Mouse (Mus musculus): ENCODE measurements around the gene Atf7ip2. TPM values are rescaled to one million over a fixed set of nuclear protein-coding genes. Genes with fewer than 3 reads are reported as not detected.
"Not testable (repeated sequence)": the region's sequence is repeated elsewhere in the genome, so short reads cannot be mapped to it uniquely, and the experiment has no call there.

Atf7ip2 gene
- under 1 TPM; 0.66 to 0.95 TPM for total RNA-seq (2021)
- polyA plus RNA-seq (2012; rRNA removed): 0.03 TPM in 1 of 2 replicates, not detected in the other
- long read RNA-seq: 0 reads

DNA sequence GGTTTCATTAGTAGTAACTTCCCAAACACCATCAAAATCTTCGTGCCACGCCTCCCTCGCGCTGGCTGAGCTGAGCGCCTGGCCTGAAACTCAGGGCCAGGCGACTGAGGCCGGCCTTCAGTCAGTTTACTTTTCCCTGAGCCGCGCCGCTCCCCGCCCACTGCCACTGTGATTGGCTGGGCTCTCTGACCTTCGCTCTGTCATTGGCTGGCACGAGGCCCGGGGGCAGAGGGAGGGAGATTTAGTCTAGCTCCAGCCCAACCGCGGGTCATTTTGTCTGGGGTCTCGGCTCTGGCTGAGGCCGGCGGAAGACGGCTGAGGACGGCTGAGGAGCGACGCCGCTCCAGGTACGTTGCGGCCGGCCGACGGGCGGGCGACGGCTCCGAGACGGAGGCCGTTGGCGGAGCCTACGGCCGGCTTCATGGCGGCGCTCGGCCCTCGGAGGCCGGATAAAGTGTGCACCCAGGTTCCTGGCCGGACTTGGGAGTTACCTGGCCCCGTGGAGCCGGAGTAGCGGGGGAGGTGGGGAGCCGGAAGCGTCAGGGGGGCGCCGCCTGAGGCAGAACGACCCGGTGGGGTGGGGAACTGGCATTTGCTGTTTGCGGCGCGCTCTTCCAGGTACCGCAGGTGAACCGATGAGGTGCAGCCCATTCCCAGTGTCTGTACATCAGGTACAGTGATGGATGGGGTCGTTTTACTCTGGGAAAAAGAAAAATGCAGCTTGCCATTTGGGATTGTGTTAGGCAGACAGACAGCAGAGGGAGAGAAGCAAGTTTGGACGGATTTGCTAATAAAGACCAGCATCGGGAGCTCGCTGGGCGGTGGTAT lies at the start of gene Atf7ip2:
Gene Atf7ip2, plus strand, starts transcription at position 34 of the 828 bp plus-strand sequence.
- DNase-seq: peak; percentile 95

DNA sequence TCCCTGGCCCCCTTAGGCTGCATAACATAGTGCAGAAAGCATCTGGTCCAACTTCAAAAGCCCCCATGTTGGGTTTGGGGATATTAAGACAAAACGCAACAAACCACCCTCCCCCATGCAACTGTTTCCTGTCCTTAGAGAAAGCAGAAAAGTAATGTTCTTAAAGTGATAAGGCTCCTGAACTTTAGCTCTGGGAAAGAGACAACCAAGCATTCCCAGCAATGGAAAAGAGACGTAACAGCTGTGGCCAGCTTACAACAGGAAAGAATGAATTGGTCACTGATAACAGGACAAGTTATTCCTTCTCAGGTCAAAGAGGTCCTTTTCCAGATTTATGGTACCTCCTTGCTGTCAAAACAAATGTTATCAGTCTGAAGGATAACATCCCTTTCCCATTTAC lies 49.3 kb upstream of the Atf7ip2 start:
- DNase-seq: no peak

DNA sequence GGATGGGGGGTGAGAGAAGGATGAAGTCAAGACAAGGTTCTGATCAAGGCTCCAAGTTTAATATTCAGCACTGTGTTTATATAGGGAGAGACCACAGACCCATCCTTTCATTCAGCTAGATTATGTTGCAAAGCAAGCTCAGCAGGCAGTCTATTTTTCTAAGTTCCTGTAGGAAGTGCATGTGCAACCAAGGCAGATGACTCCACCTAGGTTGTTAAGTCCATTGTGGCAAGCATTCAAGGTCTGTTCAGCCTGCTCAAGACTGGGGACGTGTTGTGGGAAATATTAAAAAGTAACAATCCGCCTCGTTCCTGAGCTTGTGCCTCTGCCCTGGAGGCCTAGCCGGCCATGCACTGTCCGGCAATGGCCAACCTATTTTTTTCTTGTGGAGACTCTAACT lies 45.1 kb upstream of the Atf7ip2 start:
- DNase-seq: no peak

DNA sequence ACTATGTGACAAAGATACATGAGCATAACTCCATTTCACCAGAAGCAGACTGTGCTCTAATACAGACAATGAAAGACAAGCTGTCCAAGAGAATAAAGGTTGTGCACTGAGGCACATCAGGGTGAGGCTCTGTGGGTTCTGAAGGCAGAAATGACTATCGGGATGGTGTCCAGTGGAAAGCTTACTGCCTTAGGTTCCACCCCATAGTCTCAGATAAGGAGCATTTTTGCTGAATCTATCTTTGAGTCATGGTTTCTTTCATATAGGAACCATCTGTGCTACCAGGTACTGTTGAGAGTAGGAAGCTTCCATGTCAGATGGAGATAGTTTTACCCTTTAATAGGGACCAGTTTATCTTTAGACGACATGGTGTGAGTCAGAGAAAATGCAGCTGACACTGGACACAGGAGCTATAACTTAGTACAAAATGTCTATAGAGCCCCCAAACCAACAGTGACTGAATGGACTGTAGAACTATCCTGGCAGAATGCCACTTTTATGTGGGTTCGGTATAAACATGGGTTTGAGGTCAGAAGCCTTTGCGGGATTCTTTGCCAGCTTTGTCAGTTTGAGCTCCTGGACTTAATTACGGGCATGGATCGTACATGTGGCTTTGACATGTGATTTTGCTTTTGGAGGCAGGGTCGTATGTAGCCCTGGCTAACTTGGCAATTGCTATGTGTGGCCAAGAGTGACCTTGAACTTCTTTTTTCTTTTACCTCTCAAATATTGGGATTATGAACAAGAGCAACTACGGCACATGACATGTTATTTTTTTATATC lies 23.2 kb upstream of the Atf7ip2 start:
- DNase-seq: no peak

DNA sequence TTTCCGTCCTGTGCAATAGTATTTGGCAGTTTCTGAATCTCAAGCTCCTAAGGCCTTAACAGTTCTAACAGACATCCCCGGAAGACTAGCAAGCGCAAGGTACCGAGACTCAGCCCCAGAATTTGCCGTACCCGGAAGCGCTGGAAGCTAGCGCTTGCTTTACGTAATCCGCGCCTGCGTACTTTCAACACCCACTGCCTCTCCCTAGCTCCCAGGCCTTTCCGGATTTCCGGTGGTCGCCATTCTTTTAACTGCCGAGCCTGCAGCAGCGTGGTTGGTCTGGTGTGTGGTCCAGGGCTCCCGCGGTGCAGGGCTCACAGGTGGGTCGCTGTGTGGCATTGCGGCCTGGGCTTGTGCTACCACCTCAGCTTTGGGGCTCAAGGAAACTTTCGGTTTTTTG lies 22.5 kb upstream of the Atf7ip2 start, which contains the start of gene Rpl39l:
Gene Rpl39l, plus strand, starts transcription at position 222 of the 400 bp plus-strand sequence.
- DNase-seq: no peak

DNA sequence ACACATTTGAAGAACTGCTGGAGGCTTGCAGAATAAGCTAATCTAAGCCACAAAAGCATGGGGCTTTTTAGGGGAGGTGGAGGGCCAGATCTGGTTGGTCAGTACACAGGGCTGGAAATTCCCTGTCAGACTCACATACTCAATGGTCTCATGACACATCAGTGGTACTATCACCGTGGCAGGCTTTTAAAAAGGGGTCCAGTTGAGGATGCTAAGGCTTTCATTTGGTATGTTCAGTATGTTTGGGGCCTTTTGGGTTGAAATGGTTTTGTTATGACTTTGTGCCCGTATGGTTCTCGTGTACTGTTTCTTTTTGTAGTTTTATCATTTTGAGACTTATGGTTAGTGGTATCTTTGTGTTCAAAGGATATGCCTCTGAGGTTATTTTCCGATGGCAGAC lies 21.2 kb upstream of the Atf7ip2 start:
- no peak for DNase-seq

DNA sequence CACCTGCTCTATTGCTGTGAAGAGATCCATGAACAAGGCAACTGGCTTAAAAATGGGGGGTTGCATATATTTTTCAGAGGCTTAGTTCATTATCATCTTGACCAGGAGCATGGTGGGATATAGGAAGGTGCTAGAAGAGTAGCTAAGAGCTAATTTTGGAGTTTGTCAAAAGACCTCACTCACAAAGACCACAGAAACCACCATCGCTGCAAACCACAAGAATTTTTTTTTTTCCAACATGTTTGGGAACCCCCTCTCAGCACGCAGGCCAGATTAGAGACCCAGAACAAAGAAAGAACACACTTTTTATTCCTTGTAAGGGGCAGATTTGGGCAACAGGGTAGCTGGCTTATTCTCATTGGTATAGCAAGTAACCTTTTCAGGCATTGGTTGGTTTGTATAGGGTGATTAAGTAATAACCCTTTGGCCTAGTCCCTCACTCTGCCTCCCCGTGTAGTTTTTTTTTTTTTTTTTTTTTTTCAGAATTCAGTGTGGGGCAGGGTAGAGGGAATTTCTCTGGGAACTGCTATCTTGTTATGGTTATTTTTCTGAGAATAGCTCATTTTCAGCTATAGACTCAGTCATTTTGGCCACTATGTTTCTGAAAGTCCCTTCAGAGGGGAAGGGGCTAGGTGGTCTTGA lies 20.2 kb upstream of the Atf7ip2 start:
- no peak for DNase-seq

DNA sequence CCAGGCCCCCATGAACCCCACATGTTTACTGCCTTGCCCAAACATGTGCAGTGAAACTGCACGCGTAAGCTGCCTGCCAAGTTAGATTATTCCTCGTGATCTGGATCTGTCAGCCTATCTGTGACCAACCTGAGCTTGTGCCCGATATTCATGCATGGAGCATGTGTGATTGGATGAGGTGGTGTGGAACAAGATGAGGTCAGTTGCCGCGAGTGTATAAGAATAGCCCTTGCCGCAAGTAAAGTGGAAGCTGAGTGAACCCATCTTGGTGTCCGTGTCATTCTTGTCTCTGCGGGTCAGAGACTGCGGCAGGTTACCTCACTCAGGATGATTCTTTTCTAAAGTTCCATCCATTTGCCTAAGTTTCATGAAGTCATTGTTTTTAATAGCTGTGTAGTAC lies 5.1 kb upstream of the Atf7ip2 start:
- DNase-seq: not testable (repeated sequence)

DNA sequence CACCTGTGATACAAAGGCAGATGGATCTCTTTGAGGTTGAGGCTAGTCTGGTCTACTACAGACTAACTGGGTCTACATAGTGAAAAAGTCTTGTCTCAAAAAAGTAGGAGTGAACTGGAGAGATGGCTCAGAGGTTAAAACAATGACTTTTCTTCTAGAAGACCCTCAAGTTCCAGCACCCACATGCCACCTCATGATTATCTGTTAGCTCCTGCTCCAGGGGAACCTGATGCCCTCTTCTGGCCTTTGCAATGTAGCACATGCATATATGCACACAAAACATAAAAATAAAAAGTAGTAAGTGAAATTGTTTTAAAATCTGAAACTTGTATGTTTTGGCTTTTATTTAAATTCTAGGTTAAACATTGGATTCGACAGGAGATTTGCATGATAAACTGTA lies 16.3 kb downstream of the Atf7ip2 start:
- DNase-seq: no peak

DNA sequence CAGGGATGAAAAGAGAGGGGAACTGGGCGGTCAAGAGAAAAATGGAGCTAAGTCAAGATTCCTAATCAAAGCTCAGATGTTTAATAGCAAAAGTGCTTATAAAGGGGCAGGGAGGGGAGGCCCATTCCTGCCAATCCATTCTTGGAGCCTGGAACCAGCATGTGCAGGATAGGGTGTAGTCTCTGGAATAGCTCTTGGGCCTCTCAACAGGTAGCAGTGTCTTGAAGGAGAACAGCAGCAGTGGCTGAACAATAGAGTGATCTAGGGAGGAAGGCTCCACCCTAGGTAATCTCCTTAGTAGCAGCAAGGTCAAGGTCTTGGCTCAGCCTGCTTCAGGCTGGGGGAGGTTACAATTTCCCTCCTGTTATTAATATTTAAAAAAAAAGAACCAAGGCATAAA lies 23.9 kb downstream of the Atf7ip2 start:
- DNase-seq: not testable (repeated sequence)

DNA sequence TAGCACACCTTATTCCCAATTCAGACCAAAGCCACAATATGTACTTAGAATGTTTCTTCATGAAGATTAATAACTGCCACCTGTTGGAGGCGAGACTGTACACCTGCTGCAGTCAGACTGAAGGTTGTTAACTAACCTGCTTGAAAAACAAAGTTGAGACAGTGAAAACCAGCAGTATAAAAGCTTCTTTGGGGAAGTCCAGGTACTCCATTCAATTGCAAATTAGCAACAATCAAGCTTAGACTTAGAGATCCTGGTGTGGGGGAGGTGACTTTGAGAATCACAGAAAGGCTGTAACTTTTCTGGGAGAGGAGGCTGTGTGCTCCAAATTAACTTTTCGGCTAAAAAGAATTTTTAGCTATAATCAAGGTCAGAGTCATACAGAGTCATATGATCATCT lies 24.5 kb downstream of the Atf7ip2 start:
- DNase-seq: not testable (repeated sequence)

DNA sequence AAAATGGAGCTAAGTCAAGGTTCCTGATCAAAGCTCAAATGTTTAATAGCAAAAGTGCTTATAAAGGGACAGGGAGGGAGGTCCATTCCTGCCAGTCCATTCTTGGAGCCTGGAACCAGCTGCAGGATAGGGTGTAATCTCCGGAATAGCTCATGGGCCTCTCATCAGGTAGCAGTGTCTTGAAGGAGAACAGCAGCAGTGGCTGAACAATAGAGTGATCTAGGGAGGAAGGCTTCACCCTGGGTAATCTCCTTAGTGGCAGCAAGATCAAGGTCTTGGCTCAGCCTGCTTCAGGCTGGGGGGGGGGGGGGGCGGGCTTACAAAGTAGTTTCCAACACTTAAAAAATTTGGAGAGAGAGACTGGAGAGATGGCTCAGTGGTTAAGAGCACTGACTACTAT lies 34.8 kb downstream of the Atf7ip2 start:
- no peak for DNase-seq

DNA sequence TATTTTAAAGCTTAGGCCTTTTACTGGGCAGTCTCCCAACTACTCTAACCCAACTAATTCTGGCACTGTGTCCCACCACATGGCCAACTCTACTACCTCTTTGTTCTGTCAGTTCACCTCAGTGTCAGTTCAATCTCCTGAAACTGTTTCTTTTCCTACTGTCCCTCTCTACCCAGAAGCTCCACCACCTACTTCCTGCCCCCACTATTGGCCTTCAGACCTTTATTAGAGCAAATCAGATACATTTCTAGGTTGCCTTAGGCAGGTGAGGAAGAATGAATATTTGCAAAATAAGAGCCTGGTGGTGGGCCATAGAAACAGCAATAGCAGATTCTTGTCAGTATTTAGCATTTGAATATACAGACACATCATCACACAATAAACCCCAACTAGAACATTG lies 44.1 kb downstream of the Atf7ip2 start:
- DNase-seq: no peak

DNA sequence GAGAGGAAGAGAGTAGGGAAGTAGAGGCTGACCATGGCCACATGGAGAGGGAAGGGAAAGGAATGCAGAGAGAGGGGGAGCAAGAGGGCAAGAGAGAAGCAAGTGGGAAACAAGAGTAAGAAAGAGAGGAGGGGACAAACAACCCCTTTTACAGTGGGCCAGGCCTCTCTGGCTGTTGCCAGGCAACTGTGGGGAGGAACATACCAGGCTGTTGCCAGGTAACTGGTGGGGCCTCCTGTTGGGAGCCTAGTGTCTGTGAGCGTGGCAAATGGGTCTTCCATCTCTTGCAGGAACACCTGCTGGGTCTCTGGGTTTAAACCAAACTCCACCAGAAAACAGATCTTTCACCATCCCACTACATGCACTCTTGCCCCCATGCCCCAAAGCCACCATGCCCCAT lies 61.5 kb downstream of the Atf7ip2 start:
- no peak for DNase-seq

DNA sequence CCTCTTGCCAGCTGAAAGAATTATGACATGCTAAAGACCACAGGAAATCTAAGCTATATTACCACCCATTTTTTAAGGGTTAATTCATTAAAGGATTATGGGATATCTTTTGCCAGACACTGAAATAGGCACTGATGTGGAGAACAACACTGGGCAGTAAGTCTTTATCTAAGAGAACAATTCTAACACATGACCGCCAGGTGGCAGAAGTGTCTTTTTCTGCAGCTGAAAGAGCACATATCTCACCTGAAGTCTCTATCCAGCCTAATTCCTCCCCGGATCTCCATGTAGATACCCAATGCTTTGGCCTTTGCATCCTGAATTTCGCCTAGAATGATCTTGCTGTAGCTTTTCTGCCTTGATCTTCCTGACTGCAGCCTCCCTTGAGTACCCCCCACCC lies 79.7 kb downstream of the Atf7ip2 start:
- DNase-seq: peak; percentile 27

DNA sequence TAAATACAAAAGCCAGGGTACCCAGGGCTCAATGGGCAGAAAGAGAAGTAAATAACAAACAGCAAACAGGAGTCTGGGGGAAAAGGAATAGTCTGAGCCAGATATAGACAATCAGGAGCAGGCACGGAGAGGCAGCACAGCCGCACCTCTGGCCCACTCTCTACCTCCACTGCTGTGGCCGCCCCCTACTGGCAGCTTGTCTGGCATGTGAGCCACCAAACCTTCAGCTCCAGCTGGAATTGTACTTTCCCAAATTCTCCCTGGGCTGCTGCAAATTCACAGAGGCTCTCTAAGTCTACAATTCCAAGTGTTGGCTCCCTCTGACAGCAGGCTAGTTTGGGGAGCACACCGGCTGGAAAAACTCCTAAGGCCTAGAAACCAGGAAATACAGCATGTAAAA lies 82.0 kb downstream of the Atf7ip2 start:
- no peak for DNase-seq

DNA sequence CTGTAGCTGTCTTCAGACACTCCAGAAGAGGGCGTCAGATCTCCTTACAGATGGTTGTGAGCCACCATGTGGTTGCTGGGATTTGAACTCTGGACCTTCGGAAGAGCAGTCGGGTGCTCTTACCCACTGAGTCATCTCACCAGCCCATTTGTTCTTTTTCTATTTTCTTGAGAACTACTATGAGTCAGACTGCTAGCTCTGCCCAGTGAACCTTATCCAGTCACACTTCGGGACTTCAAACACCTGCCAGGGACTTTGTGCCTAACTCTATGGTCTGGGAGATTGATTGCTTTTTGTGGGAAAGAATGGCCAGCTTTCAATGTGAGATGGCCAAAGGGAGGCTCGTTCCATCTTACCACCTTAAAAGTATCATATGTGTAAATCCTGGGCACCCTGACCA lies 84.3 kb downstream of the Atf7ip2 start:
- not testable (repeated sequence) for DNase-seq

DNA sequence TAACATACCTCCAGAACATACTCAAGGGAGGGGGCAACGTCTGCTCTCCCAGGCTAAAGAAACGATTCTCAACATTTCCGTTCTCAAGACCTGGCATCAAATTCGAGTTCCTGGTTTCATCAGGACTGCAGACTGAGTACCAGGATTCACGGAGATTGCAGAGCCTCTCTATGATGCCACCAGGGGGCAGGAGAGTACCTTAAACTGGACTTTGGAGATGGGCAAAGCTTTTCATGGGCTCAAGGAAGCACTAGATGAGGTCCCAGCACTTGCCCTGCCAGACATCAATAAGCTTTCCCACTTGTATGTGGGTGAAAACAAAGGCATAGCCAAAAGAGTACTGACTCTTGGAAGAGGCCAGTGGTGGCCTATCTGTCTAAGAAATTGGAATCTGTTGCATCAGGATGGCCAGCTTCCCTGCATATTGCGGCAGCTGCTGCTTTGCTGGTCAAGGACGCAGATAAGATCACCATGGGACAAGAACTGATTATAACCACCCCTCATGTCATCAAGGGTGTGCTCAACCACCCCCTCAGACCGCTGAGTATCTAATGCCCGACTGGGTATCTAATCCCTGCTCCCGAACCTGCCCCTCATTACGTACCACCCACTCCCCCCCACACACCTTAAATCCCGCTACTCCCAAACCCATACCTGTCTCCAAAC lies 87.9 kb downstream of the Atf7ip2 start:
- peak; percentile 79 for DNase-seq

DNA sequence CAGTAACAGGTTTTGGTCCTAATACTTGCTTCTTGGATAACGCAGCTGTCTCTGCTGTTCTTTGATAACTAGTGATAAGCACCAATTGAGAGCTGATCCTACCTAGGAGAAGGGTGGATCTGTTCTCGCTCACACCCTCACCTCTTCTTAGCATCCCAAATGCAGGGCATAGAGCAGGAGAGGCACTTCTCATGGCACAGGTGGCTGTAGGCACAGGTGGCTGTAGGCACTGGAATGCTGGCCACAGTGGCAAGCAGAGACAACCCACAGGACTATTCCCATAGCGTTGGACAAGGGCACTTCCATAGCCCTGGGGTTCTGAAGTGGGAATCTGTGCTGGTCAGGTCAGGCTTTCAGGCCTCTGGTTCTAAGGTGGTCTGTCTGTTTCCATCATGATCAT lies 89.4 kb downstream of the Atf7ip2 start:
- no peak for DNase-seq

DNA sequence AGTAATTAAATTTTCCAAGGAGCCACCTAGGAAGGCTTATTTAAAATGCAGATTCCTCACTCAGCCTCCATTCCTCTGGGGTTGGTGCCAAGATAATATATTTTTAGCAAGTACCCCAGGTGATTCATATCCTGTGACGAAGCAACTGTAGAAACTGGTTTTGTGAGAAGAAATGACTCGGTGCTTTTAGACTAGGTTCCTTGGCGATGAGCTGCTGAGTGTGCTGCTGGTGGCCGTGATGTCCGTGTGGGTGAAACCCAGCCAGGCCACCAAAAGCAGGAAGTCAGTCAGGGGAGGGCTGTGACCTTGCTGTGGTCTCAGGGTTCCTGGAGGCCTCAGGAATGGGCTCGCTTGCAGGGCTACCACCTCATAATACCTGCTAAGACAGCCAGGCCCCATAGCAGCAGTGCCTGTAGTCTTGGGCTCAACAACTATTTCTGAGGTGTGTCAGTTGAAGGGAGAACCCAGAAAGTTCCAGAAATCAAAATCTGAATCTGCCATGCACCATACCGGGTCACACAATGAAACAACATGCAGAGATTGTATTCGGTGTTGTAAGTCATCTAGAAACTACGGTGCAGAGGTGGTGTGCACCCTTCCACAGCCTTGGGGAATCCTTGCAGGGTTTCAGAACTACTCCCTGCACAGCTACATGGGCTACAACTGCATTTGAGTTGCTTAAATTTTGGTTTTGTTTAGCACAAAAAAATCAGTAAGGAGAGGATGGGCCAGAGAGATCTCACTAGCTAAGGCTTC lies 94.2 kb downstream of the Atf7ip2 start:
- DNase-seq: peak; percentile 11

DNA sequence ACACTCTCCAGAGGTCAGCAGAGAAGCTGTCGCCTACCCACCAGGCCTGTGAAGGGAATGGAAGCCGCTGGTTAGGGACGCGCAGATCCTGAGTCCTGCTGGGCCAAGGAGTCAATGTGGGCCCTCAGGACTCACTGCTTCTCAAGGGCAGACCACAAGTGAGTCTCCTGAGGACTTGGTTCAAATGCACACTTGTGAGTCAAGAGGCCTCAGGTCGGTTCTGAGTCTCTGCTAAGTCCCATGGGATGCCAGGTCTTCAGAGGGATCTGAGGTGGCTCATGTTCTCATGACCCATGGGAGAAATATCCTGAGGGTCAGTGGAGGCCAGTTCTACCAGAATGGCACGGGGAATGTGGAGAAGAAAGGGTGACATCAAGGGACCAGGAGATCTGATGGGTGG lies 95.6 kb downstream of the Atf7ip2 start:
- DNase-seq: no peak

Data from adrenal gland, adult 2 months (tissue).